Mouse (Mus musculus): Measurements from ENCODE around the gene Tas2r106. TPM values are rescaled to one million over a fixed set of nuclear protein-coding genes. Genes with fewer than 3 reads are reported as not detected.

Gene Tas2r106
- polyA plus RNA-seq (2014; fragmentation: Nextera tagmentation; extraction: Ambion mirVana), result not detected in 2 replicates

DNA sequence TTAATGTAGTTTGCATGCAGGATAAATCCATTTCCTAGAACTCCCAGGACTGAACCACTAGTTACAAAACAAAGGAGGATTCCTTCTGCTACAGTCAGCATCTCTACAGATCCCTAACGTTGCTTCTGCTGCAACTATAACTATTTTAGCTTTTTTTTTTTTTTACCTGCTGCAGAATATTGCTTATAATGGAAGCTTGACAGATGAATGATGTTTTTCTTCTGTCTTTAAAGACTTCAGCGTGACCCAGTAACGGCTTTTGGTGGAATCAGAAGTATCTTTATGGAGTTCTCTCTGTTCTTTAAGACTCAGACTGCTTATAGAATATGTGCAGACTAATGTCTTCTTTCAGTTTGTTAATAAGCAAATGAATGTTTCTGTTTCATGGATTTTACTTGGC lies at the start of gene Tas2r106:
Tas2r106 (minus strand) TSS at position 101 of the 400 bp plus-strand sequence.
- Histone ChIP-seq H3K4me3 (ENCODE audit: low read depth, low read length) (no peak within 1 kb of the TSS), H3K9ac (replicated peaks; ENCODE audit: low read depth, low read length) (no peak within 1 kb of the TSS), H3K9me3 (ENCODE audit: control insufficient read depth, low read depth, low read length) (no peaks in the 10 kb centered on the region), H3K27me3 (ENCODE audit: control insufficient read depth, insufficient read depth, low read length) (no peaks in the 10 kb centered on the region), H3K36me3 (ENCODE audit: control insufficient read depth, insufficient read depth, low read length) (no peaks in the 10 kb centered on the region), H3K27ac (ENCODE audit: low read length) (no peak within 1 kb of the TSS), H3K4me2 (replicated peaks; ENCODE audit: low read depth, low read length) (no peak within 1 kb of the TSS), H3K4me1 (ENCODE audit: control insufficient read depth, insufficient read depth, low read length) (no peaks in the 10 kb centered on the region)
- no peak for ATAC-seq (ENCODE audit: insufficient number of reproducible peaks, insufficient read depth, low FRiP score, low read depth)
- 70% methylated on average over 3 of the region's 3 CpGs for WGBS

DNA sequence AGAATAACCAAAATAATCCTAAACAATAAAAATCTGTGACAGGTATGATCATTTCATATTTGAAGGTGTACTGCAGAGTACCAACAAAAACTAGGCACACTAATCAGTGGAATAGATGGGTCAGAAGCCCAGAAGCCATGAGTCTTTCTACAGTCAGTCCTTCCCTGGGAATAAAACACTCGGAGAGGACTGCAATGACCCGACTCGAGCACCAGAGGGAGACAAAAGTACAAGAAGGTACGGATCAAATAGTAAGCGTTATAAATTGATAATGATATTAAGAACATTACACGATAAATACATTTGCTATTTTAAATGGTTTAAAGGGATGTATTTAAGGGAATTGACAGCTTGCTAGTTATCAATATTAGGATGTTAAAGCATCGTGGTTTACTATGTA lies 34.1 kb upstream of the Tas2r106 start:
- WGBS, result 44% methylated on average over 7 of the region's 7 CpGs
- no peak for ATAC-seq (ENCODE audit: insufficient number of reproducible peaks, insufficient read depth, low FRiP score, low read depth)
- H3K27ac ChIP-seq (ENCODE audit: low read length), result no peak overlapping the region
- H3K27me3 ChIP-seq (ENCODE audit: control insufficient read depth, insufficient read depth, low read length), result no peaks in the 10 kb centered on the region
- no peak overlapping the region for H3K4me3 ChIP-seq (ENCODE audit: low read depth, low read length)
- 0 out of 2 replicates have a peak, but pooled peaks cover 3% of the 10 kb centered on the region for H3K9me3 ChIP-seq (ENCODE audit: control insufficient read depth, low read depth, low read length)
- H3K9ac ChIP-seq (replicated peaks; ENCODE audit: low read depth, low read length), result no peak overlapping the region
- H3K4me2 ChIP-seq (replicated peaks; ENCODE audit: low read depth, low read length), result no peak overlapping the region
- H3K4me1 ChIP-seq (ENCODE audit: control insufficient read depth, insufficient read depth, low read length), result no peaks in the 10 kb centered on the region
- no peaks in the 10 kb centered on the region for H3K36me3 ChIP-seq (ENCODE audit: control insufficient read depth, insufficient read depth, low read length)

DNA sequence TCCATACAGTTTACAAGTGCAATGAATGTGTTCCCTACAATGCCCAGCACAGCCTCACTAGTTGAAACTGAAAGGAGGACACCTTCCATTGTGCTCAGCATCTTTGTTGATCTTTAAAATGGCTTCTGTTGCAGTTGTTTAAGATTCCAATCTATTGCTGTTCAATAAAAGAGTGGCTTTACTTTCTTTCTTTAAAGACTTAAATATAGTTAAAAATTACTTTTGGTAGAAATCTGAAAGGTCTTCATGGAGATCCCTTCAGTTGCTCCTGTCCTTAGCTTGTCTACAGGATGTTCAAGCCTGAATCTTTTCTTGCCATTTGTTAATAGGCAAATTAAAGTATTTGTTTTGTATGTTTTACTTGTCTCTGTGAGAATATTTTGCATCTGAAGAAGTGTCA lies 11.3 kb upstream of the Tas2r106 start, which contains the start of gene Tas2r114:
Tas2r114 (minus strand) TSS at position 101 of the 400 bp plus-strand sequence.
- ATAC-seq (ENCODE audit: insufficient number of reproducible peaks, insufficient read depth, low FRiP score, low read depth), result no peak
- Histone ChIP-seq H3K27me3 (ENCODE audit: control insufficient read depth, insufficient read depth, low read length) (no peaks in the 10 kb centered on the region), H3K36me3 (ENCODE audit: control insufficient read depth, insufficient read depth, low read length) (no peaks in the 10 kb centered on the region)

DNA sequence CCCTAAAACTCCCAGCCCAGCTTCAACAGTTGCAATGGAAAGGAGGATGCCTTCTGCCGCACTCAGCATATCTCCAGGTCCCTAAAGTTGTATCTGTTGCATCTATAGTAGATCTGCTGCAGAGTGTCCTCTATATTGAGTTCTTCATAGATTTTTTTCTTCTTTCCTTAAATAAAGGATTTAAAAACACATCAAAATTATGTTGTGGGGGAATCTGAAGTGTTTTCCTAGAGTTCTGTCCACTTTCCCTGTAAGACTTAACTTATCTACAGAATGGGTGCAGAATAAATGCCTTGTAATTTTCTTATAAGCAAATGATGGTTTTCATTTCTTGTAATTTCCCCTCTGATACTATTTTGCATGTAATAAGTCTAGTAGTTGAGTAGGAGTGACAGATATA lies 8.7 kb upstream of the Tas2r106 start, which contains the start of gene Tas2r105:
Tas2r105 (minus strand) TSS at position 101 of the 400 bp plus-strand sequence.
- Histone ChIP-seq H3K36me3 (ENCODE audit: control insufficient read depth, insufficient read depth, low read length) (no peaks in the 10 kb centered on the region), H3K27ac (ENCODE audit: low read length) (no peak within 1 kb of the TSS), H3K9ac (replicated peaks; ENCODE audit: low read depth, low read length) (no peak within 1 kb of the TSS), H3K27me3 (ENCODE audit: control insufficient read depth, insufficient read depth, low read length) (no peaks in the 10 kb centered on the region), H3K4me3 (ENCODE audit: low read depth, low read length) (no peak within 1 kb of the TSS), H3K4me1 (ENCODE audit: control insufficient read depth, insufficient read depth, low read length) (no peaks in the 10 kb centered on the region), H3K4me2 (replicated peaks; ENCODE audit: low read depth, low read length) (no peak within 1 kb of the TSS), H3K9me3 (ENCODE audit: control insufficient read depth, low read depth, low read length) (no peaks in the 10 kb centered on the region)
- WGBS, result 76% methylated on average over 1 of the region's 1 CpGs
- no peak for ATAC-seq (ENCODE audit: insufficient number of reproducible peaks, insufficient read depth, low FRiP score, low read depth)

More for the DNA sequence above, 11.3 kb upstream of the Tas2r106 start, which contains the start of gene Tas2r114:
- H3K9ac ChIP-seq (replicated peaks; ENCODE audit: low read depth, low read length), result no peak within 1 kb of the TSS
- H3K4me2 ChIP-seq (replicated peaks; ENCODE audit: low read depth, low read length), result no peak within 1 kb of the TSS
- no peak within 1 kb of the TSS for H3K27ac ChIP-seq (ENCODE audit: low read length)
- no peaks in the 10 kb centered on the region for H3K9me3 ChIP-seq (ENCODE audit: control insufficient read depth, low read depth, low read length)
- no peak within 1 kb of the TSS for H3K4me3 ChIP-seq (ENCODE audit: low read depth, low read length)
- H3K4me1 ChIP-seq (ENCODE audit: control insufficient read depth, insufficient read depth, low read length), result no peaks in the 10 kb centered on the region

DNA sequence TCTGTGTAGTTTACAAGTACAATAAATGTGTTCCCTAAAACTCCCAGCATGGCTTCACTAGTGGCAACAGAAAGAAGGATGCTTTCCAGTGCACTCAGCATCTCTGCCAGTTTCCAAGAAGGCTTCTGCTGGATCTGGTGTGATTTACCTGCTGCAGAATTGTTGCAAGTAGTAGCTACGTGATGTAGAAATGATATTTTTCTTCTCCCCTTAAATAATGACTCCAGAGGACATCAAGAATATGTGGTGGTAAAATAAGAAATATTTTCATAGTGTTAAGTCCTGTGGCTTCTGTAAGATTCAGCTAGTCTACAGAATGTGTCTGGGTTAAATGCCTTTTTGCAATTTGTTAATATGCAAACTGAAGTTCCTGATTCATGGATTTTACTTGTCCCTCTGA lies 7.0 kb upstream of the Tas2r106 start, which contains the start of gene Tas2r104:
Tas2r104 (minus strand) TSS at position 101 of the 400 bp plus-strand sequence.
- H3K4me2 ChIP-seq (replicated peaks; ENCODE audit: low read depth, low read length), result no peak within 1 kb of the TSS
- H3K36me3 ChIP-seq (ENCODE audit: control insufficient read depth, insufficient read depth, low read length), result no peaks in the 10 kb centered on the region
- H3K27ac ChIP-seq (ENCODE audit: low read length), result no peak within 1 kb of the TSS
- H3K4me1 ChIP-seq (ENCODE audit: control insufficient read depth, insufficient read depth, low read length), result no peaks in the 10 kb centered on the region
- H3K9me3 ChIP-seq (ENCODE audit: control insufficient read depth, low read depth, low read length), result no peaks in the 10 kb centered on the region
- no peaks in the 10 kb centered on the region for H3K27me3 ChIP-seq (ENCODE audit: control insufficient read depth, insufficient read depth, low read length)
- no peak for ATAC-seq (ENCODE audit: insufficient number of reproducible peaks, insufficient read depth, low FRiP score, low read depth)
- 80% methylated on average over 1 of the region's 1 CpGs for WGBS
- no peak within 1 kb of the TSS for H3K4me3 ChIP-seq (ENCODE audit: low read depth, low read length)
- no peak within 1 kb of the TSS for H3K9ac ChIP-seq (replicated peaks; ENCODE audit: low read depth, low read length)

DNA sequence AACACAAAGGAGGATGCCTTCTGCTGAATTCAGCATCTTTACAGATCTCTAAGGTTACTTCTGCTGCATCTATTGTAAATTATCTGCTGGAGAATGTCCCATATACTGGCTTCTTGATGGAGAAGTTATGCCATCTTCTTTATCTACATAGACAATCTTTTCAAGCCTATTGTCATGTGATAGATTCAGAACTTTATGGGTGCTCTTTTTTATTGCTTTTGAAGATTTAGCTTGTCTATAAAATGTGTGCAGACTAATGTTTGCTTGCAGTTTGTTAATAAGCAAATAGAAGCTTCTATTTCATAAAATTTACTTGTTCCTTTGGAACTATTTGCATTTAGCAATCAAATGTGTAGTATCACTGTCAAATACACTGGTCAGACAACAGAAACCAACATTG lies 18.6 kb downstream of the Tas2r106 start, which contains the start of gene Tas2r107:
Tas2r107 (minus strand) TSS at position 101 of the 400 bp plus-strand sequence.
- Histone ChIP-seq H3K27ac (ENCODE audit: low read length) (no peak within 1 kb of the TSS), H3K9ac (replicated peaks; ENCODE audit: low read depth, low read length) (no peak within 1 kb of the TSS), H3K4me1 (ENCODE audit: control insufficient read depth, insufficient read depth, low read length) (no peaks in the 10 kb centered on the region), H3K27me3 (ENCODE audit: control insufficient read depth, insufficient read depth, low read length) (no peaks in the 10 kb centered on the region), H3K36me3 (ENCODE audit: control insufficient read depth, insufficient read depth, low read length) (no peaks in the 10 kb centered on the region), H3K9me3 (ENCODE audit: control insufficient read depth, low read depth, low read length) (no peaks in the 10 kb centered on the region), H3K4me2 (replicated peaks; ENCODE audit: low read depth, low read length) (no peak within 1 kb of the TSS), H3K4me3 (ENCODE audit: low read depth, low read length) (no peak within 1 kb of the TSS)
- ATAC-seq (ENCODE audit: insufficient number of reproducible peaks, insufficient read depth, low FRiP score, low read depth), result no peak

DNA sequence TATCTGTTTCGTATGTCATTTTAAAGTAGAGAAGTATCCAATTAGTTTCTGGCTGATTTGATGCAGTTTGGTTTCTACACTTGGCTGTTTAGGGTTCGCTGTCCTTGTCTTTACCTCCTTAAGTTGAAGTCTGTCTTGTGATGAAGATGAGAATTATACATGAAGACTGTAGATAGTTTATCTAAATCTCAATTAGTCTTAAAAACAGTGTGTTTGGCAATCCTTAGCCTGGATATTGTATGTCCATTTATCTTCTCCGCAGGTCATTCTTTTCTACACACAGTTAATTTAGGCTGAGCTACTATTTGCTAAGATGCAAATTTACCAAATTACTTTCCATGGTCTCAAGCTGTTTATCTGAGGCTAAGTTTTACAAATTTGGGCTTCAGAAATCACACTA lies 47.9 kb downstream of the Tas2r106 start, which contains the start of gene Tas2r130:
Tas2r130 (minus strand) TSS at position 101 of the 400 bp plus-strand sequence.
- H3K4me2 ChIP-seq (replicated peaks; ENCODE audit: low read depth, low read length), result no peak within 1 kb of the TSS
- ATAC-seq (ENCODE audit: insufficient number of reproducible peaks, insufficient read depth, low FRiP score, low read depth), result no peak
- H3K27ac ChIP-seq (ENCODE audit: low read length), result no peak within 1 kb of the TSS
- no peaks in the 10 kb centered on the region for H3K36me3 ChIP-seq (ENCODE audit: control insufficient read depth, insufficient read depth, low read length)
- H3K4me1 ChIP-seq (ENCODE audit: control insufficient read depth, insufficient read depth, low read length), result no peaks in the 10 kb centered on the region
- no peak within 1 kb of the TSS for H3K9ac ChIP-seq (replicated peaks; ENCODE audit: low read depth, low read length)
- no peaks in the 10 kb centered on the region for H3K27me3 ChIP-seq (ENCODE audit: control insufficient read depth, insufficient read depth, low read length)
- no peaks in the 10 kb centered on the region for H3K9me3 ChIP-seq (ENCODE audit: control insufficient read depth, low read depth, low read length)
- H3K4me3 ChIP-seq (ENCODE audit: low read depth, low read length), result no peak within 1 kb of the TSS
- WGBS, result 79% methylated on average over 3 of the region's 3 CpGs
